Mouse (Mus musculus): ENCODE results near the gene Abcc3.
A peak's percentile ranks its signal among the peaks of the same experiment; 100 is the strongest.

Gene Abcc3

DNA sequence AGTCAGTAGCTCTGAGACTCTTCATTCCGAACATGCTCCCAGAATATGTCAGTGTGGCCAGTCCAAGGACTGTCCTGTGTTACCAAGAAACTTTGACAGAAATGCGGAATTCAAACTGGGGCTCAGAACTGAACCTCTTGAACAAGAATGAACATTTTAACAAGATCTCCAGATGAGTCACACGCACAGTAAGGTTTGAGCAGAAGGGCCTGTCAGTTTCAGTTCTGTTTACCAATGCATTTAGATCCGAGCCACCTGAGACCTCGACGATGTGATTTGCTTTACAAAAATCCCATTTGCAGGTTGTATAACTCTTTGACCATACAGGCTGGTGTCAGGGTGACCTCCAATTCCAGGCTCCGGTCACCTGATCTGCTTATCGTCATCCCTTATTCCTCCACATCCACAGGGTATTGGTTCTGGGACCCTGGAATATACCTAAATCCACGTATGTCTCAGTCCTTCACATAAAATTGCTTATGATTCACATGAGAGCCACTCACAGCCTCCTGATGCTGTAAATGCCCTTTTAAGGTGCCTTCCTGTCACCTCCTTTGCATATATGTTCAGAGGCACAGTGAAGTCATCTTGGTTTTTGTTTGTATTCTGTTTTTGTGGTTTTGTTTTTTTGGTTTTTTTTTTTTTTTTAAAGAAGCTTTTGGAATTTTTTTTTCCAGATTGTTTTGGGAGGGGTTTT is 37.1 kb downstream of the Abcc3 start:
- no peak for DNase-seq (ENCODE audit: low read depth, low spot score)

GRCm38 (mm10) chr11:94351094-94351493 is 41.7 kb downstream of the Abcc3 start:
- no peak for DNase-seq (ENCODE audit: low read depth, low spot score)

- DNase-seq (ENCODE audit: low read depth, low spot score) = no peak
Measured at GRCm38 (mm10) chr11:94350337-94350736, 42.5 kb downstream of the Abcc3 start.

- DNase-seq (ENCODE audit: low read depth, low spot score) = no peak
Measured at GRCm38 (mm10) chr11:94349839-94350238, 43.0 kb downstream of the Abcc3 start.

DNA sequence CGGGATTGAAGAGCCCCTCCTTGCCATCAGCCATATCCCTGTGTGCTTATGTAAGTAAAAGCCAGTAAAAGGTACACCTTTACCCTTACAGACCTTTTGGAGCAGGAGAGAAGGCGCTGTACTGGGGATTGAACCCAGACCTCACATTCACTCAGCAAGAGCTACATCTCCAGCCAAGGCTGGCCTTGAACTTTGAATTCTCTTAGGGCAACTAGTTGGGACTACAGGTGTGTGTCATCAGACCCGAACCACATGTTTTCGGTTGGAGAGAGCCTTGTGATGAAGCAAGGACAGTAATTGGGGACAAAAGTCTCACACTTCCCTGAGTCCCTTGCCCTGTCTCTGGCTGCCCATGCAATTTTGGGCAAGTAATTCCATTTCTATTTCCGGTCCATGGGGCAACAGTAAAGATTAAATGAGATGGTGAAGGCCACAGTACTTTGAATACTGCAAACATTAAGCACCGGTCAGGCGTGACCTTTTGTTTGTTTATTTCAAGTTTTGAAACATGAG is 45.7 kb downstream of the Abcc3 start:
- DNase-seq (ENCODE audit: low read depth, low spot score) = no peak

- no peak for DNase-seq (ENCODE audit: low read depth, low spot score)
Measured at GRCm38 (mm10) chr11:94346611-94347010, 46.2 kb downstream of the Abcc3 start.

DNA sequence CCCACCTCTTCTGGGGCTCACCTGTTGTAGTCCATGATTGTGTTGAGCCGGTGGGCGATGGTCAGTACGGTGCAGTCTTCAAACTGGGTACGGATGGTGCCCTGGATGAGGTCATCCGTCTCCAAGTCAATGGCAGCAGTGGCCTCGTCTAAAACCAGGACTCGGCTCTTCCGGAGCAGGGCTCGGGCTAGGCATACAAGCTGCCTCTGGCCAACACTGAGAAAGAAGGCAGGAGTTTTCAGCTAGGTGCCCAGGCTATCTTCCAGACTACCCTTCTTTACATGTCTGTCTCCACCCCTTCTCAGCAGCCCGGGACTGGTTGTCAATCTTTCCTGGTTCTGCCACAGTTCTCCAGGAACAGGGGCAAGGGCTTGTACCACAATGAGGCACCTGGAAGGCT is 46.9 kb downstream of the Abcc3 start:
- no peak for DNase-seq (ENCODE audit: low read depth, low spot score)

- DNase-seq (ENCODE audit: low read depth, low spot score) = no peak
Measured at GRCm38 (mm10) chr11:94344470-94344869, 48.3 kb downstream of the Abcc3 start.

GRCm38 (mm10) chr11:94343955-94344358 is 48.8 kb downstream of the Abcc3 start:
- DNase-seq (ENCODE audit: low read depth, low spot score) = no peak

DNA sequence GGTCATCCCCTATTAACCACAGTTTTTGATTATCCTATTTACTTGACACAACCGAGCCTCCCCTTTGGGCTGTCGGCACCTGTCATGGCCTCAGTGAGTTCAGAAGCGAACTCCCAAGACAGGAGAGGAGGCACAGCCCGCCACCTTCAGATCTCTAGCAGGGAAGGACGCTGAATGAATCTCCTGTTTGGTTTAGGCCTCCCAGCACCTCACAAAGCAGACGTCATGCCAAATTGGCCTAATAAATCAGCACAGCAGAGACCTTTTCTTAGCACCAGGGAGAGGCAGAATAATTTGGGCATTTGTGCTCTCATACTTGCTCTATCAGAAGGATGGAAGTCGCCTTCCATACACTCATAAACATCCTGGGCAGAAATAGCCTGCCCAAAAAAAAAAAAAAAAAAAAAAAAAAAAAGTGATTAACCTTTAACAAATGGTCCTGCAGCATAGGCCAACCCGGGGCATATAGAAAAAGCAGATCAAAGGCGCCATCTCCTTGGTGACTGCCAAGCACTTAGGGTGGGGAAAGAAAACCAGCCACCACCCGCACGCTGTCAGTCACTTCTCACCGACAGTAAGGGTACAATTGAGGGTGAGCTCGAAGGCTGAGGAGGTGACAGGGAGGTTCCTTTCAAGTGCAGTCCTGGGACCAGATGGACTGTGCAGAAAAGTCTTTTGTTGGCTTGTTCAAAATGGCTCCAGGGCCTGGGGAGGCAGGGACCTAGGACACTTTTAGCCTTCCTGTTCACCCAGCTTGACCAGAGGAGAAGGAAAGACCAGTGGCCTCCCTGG is 50.5 kb downstream of the Abcc3 start:
- peak; percentile 58 for DNase-seq (ENCODE audit: low read depth, low spot score)

DNA sequence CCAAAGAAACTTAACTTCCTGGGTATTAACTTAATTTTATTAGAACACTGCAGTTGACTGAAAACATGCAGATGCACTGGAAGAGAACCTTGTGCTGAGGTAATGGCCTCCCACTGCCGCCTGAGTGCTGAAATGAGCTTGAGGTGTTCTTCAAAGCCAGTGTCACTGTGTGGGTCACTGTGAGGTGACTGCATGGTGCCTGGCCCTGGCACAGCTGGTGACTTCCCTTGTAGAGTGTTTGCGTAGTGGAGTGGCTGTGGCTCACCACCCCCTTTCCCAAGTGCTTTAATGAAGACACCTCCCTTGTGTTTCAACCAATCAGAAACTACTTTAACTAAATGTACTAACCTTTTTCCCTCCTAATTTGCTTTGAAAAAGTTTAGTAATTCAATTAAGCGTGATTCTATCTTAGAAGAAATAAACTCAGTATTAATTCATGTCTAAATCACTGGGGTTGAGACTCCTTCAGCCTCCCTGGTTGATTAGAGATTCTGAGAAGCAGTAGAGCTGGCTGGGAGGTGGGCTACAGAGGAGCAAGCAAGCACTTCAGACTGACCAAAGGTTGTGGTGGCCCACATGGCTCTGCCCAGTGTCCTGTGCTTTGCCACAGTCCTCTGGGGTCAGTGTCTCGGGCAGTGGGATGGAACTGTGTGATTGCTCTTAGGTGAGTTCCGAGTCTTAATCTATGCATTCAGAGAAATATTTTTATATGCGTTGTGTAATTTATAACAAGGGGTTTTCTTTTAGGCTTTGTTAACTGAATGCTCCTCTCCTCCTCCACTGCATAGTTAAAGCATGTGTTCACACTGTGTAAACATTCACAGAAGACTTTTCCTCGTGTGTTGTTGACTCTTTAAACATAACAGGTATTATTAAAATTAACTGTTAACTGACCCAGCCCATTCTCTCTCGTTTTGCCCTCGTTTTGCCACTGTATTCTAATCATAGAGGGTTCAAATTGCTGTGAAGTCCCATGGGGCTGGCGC is 51.6 kb downstream of the Abcc3 start:
- DNase-seq (ENCODE audit: low read depth, low spot score) = no peak

DNA sequence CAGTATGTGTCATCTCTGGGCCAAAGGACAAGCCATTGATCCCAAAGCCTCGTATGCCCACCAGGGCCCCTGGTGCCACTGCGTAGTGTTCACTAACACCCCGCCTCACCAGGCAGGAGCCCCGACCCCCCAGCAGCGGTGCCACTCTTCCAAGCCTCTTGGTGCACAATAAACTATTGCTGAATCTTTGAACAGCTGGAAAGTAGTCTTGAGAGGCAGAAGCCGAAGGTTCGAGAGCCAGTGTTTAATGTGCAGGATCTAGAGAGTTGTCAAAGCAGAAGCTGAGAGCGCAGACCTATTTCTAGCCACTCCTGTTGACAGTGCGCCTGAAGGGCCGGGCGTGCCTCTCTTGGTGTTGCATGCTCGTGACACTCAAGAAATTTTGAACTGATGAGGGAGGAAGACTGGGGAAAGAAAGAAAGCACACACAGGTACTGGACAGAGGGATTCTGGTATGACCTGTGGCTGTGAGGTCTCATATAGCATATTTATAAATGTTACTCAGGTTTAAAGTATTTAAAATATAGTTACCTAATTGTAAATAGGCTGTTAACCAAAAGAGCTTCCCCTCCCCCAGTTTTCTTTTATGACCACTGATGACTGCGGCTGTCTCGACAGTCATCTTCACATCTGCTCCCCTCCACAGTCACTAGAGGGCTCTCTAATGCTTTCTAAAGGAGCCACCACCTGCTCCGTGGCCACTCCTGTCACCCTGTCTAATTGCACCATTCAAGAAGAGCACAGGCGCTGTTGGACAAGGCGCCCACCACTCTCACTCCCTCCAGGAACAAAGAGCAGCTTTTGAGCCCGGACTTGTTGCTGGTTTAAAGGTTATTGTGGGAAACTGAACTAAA is 52.8 kb downstream of the Abcc3 start:
- peak; percentile 82 for DNase-seq (ENCODE audit: low read depth, low spot score)

DNA sequence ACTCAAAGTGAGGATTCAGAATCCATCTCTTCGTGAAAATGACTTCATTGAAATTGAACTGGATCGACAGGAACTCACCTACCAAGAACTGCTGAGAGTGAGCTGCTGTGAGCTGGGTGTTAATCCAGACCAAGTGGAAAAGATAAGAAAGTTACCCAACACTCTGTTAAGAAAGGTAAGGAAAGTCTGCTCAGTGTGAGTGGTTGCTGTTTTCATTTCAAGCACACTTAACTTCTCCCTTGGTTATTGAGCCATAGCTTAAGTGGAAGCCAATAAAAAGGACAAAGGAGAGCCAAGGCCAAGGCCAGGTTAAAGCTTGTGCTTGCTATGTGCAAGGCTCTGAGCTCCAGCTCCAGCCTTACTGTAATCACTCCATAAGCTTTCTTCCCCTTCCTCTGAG is 54.5 kb downstream of the Abcc3 start:
- no peak for DNase-seq (ENCODE audit: low read depth, low spot score)

- no peak for DNase-seq (ENCODE audit: low read depth, low spot score)
Measured at GRCm38 (mm10) chr11:94336551-94336950, 56.2 kb downstream of the Abcc3 start.

DNA sequence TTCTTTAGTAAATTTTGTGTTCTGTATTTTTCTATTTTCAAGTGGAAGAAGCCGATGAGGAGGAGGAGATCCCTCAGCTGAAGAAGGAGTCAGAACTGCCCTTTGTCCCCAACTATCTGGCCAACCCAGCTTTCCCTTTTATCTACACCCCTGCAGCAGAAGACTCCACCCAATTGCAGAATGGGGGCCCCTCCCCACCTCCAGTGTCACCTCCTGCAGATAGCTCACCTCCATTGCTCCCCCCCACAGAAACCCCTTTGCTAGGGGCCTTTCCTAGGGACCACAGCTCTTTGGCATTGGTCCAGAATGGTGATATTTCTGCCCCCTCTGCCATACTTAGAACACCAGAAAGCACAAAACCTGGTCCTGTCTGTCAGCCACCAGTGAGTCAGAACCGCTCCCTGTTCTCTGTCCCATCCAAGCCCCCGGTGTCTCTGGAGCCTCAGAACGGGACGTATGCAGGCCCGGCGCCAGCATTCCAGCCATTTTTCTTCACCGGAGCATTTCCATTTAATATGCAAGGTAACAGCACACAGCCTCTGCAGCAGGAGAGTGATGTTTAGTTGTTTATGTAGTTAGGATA is 58.3 kb downstream of the Abcc3 start:
- DNase-seq (ENCODE audit: low read depth, low spot score) = no peak

DNA sequence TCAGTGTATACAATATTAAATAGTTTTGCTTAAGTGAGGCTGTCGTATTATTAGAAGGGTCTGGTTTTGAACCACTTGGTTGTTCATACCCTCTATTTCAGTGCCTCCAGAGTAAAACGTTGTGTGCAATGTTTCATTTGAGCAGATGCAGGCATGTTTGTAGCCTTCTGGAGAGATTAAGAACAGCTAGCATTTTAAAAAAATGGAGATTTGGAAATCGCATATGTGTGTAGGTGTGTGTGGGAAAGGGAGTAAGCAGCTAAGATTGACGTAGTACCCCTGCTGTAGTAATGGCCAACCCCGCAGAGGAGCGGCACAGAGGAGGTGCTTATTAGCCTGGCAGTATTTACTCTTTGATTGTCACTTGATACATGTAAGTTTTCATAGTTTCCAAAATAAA is 60.1 kb downstream of the Abcc3 start:
- no peak for DNase-seq (ENCODE audit: low read depth, low spot score)

GRCm38 (mm10) chr11:94330211-94330610 is 62.6 kb downstream of the Abcc3 start:
- DNase-seq (ENCODE audit: low read depth, low spot score) = no peak

- peak; percentile 55 for DNase-seq (ENCODE audit: low read depth, low spot score)
Measured at GRCm38 (mm10) chr11:94329270-94329891, 63.4 kb downstream of the Abcc3 start.

DNA sequence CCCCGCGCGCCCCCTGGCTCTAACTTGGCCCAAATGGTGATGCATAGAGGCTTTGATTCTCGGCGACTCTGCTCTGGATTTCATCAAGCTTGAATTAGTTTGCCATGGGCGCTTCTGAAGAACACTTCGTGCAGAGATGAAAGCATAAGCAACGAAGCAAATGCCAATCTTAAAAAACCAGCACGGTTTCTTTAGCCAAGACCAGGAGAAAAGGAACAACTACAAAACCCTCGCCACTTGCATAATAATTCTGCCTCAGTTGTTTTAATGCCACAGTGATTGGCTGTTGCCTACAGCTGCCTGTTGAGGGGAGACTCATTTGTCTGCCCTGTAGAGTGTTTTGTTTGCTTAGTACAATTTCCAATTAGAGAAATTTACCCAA is 64.2 kb downstream of the Abcc3 start:
- no peak for DNase-seq (ENCODE audit: low read depth, low spot score)

Data from mesoderm, embryonic 11.5 days (tissue).